Mouse (Mus musculus): Measurements from ENCODE around the gene Stk32b. TPM values are rescaled to one million over a fixed set of nuclear protein-coding genes. Genes with fewer than 3 reads are reported as not detected.

Gene Stk32b
- polyA plus RNA-seq, 1 experiment from 2014 or later = 0.76 TPM

GRCm38 (mm10) chr5:37435417-37435816 lies 281.6 kb downstream of the Stk32b start:
- Histone ChIP-seq H3K36me3 (no peaks in the 10 kb centered on the region), H3K9me3 (no peaks in the 10 kb centered on the region), H3K4me2 (no peak overlapping the region), H3K4me1 (no peaks in the 10 kb centered on the region), H3K4me3 (no peak overlapping the region), H3K27me3 (replicated peaks) (no peaks in the 10 kb centered on the region), H3K9ac (no peak overlapping the region), H3K27ac (replicated peaks) (no peak overlapping the region)
- 55% methylated on average over 3 of the region's 3 CpGs for WGBS
- no peak for ATAC-seq (ENCODE audit: extremely low read depth, insufficient number of reproducible peaks, low FRiP score, low TSS enrichment)

GRCm38 (mm10) chr5:37427210-37427609 lies 289.8 kb downstream of the Stk32b start:
- H3K27me3 ChIP-seq (replicated peaks) = no peaks in the 10 kb centered on the region
- H3K36me3 ChIP-seq = peaks cover 25% of the 10 kb centered on the region
- H3K9ac ChIP-seq = no peak overlapping the region
- no peak for ATAC-seq (ENCODE audit: extremely low read depth, insufficient number of reproducible peaks, low FRiP score, low TSS enrichment)
- no peak overlapping the region for H3K27ac ChIP-seq (replicated peaks)
- no peak overlapping the region for H3K4me2 ChIP-seq
- no peaks in the 10 kb centered on the region for H3K4me1 ChIP-seq
- H3K9me3 ChIP-seq = no peaks in the 10 kb centered on the region
- no peak overlapping the region for H3K4me3 ChIP-seq

- Histone ChIP-seq H3K9me3 (no peaks in the 10 kb centered on the region), H3K4me2 (no peak overlapping the region), H3K27ac (replicated peaks) (no peak overlapping the region), H3K27me3 (replicated peaks) (no peaks in the 10 kb centered on the region), H3K4me3 (no peak overlapping the region), H3K4me1 (no peaks in the 10 kb centered on the region), H3K36me3 (peaks cover 32% of the 10 kb centered on the region), H3K9ac (no peak overlapping the region)
- no peak for ATAC-seq (ENCODE audit: extremely low read depth, insufficient number of reproducible peaks, low FRiP score, low TSS enrichment)
- 77% methylated on average over 6 of the region's 6 CpGs for WGBS
These were observed 297.9 kb downstream of the Stk32b start for GRCm38 (mm10) chr5:37419028-37419427.

Other genes with a start within 250 kb of the Stk32b start
- 5.1 and 9.8 TPM in 2 replicates for gene Cytl1, start 18.3 kb upstream of the Stk32b start, polyA plus RNA-seq (2015; fragmentation: Nextera tagmentation; extraction: Ambion mirVana)
- gene Msx1, start 107.4 kb upstream of the Stk32b start, polyA plus RNA-seq (2015; fragmentation: Nextera tagmentation; extraction: Ambion mirVana) = 8.6 and 10.3 TPM in 2 replicates

Data from heart, embryonic 13.5 days (tissue).